Mouse (Mus musculus) neural tube, embryonic 12.5 days (tissue): ENCODE data around the gene Ndc80. TPM values are rescaled to one million over a fixed set of nuclear protein-coding genes. Genes with fewer than 3 reads are reported as not detected.
"Not testable (repeated sequence)": the region's sequence is repeated elsewhere in the genome, so short reads cannot be mapped to it uniquely, and the experiment has no call there.

ENCODE experiments used
- ATAC-seq: fragments of 200-750 bp; cut with Nextera tagmentation; 2 replicates; pipeline ENCODE4 v1.8.0; 2017; ENCODE audit warnings: low read depth, mild to moderate bottlenecking, moderate TSS enrichment, moderate library complexity; ENCODE audit not compliant: low FRiP score
- H3K27ac ChIP-seq: fragments of 300-500 bp; sonication (generic); 2 replicates; pipeline ENCODE4 v1.5.1; 2016
- H3K27me3 ChIP-seq: fragments of 300-500 bp; sonication (generic); replicated peaks from 2 replicates; pipeline ENCODE4 v1.6.1; 2016; ENCODE audit warnings: mild to moderate bottlenecking
- H3K36me3 ChIP-seq: fragments of 300-500 bp; sonication (generic); 2 replicates; pipeline ENCODE4 v1.6.1; 2016; ENCODE audit warnings: mild to moderate bottlenecking
- H3K4me1 ChIP-seq: fragments of 300-500 bp; sonication (generic); 2 replicates; pipeline ENCODE4 v1.6.1; 2016
- H3K4me2 ChIP-seq: fragments of 300-500 bp; sonication (generic); replicated peaks from 2 replicates; pipeline ENCODE4 v1.6.1; 2016; ENCODE audit warnings: mild to moderate bottlenecking
- H3K4me3 ChIP-seq: fragments of 300-500 bp; sonication (generic); 2 replicates; pipeline ENCODE4 v1.5.1; 2016
- H3K9ac ChIP-seq: fragments of 300-500 bp; sonication (generic); 2 replicates; pipeline ENCODE4 v1.6.1; 2016; ENCODE audit warnings: mild to moderate bottlenecking
- H3K9me3 ChIP-seq: fragments of 300-500 bp; sonication (generic); 2 replicates; pipeline ENCODE4 v1.6.1; 2016; ENCODE audit warnings: mild to moderate bottlenecking
- WGBS: fragments of 180-500 bp; shearing (Covaris S2); methylation state at CpG from one replicate; pipeline ENCODE4 v1.1.7; 2016; 5-methylcytosine and 5-hydroxymethylcytosine counted together
- polyA plus RNA-seq: library from polyadenylated mRNA; unstranded; fragments of >200 nt; fragmentation: Nextera tagmentation; extraction: Ambion mirVana; gene quantifications from 2 replicates; pipeline ENCODE4 v1.2.1, GENCODE M21; 2016

The Ndc80 gene
- polyA plus RNA-seq, 1 experiment from 2014 or later, result 33.7 TPM

- Histone ChIP-seq H3K36me3 (no peaks in the 10 kb centered on the region), H3K27me3 (no peaks in the 10 kb centered on the region), H3K4me3 (peak overlapping the region; percentile 88), H3K4me1 (peaks cover 8% of the 10 kb centered on the region), H3K4me2 (peak overlapping the region; percentile 90), H3K9ac (peak overlapping the region; percentile 90), H3K27ac (peak overlapping the region; percentile 96), H3K9me3 (no peaks in the 10 kb centered on the region)
- peak; percentile 89 for ATAC-seq
- under 1% methylated on average over 31 of the region's 31 CpGs for WGBS
Observed at GRCm38 (mm10) chr17:71475705-71476089, 51.0 kb downstream of the Ndc80 start.

DNA sequence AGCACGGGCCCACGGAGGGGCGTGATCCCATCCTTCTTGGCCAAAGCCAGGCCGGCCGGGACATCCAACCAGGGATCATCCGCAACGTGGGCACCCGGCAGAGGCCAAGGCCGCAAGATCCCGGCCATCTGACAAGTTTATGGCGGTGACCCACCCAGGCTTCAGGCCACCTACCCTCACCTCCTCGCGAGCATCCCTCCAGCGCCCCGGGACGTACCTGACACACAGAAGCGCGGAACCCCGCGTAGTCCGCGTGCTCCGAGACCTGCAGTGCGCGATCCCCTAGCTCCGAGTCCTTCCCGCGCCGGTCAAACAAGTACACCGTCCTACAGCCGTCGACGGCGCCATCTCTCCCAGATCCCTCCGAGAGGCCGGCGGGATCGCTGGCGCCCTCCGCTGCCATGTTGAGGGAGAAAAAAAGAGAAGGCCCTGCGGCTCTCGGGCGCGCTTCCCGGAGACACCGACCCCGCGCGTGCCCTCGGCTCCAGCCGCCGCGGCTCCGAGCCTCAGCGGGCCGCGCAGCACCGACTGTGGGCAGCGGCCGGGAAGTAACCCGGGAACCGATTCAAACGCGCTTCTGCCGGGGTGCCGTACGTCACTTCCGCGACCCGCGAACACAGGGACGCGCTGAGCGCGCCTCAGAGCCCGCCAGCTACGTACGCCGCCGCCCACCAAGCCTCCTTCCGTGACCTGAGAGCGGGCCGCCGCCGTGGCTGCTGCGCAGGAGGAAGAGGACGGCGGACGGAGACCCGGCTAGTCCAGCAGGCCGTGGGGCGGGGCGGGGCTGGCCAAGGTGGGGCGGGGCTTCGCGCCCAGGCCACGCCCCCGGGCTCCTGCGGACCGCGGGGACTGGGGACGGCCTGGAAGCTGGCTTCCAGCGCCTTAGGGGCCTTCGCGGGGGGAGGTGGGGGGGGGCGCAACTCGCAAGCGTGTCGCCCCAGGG, 51.6 kb downstream of the Ndc80 start, which contains the start of gene Smchd1:
Gene Smchd1, minus strand, starts transcription at position 582 of the 943 bp plus-strand sequence.
- WGBS, result under 1% methylated on average over 97 of the region's 109 CpGs
- peak; percentile 95 for ATAC-seq
- Histone ChIP-seq H3K9me3 (no peaks in the 10 kb centered on the region), H3K9ac (peak within 1 kb of the TSS; percentile 90), H3K27ac (peak within 1 kb of the TSS; percentile 96), H3K4me1 (peaks cover 8% of the 10 kb centered on the region), H3K27me3 (no peaks in the 10 kb centered on the region), H3K36me3 (no peaks in the 10 kb centered on the region), H3K4me3 (peak within 1 kb of the TSS; percentile 88), H3K4me2 (peak within 1 kb of the TSS; percentile 90)

DNA sequence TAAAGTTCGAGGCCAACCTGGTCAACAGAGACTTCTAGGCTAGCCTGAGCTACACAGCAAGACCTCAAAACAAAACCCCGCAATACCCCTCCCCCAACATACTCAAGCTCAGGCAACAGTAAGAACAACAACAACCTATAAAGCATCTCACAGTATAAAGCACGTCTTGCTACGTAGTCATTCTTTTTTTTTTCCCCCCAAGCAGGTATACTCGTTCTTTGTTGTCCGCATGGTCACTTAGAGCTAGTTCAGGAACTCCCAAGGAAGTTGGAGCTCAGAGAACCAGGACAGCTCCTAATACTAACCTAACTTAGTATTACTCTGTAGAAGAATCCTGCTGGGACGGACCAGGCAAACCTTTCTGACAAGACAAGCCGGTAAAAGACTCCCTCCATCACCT, 52.5 kb downstream of the Ndc80 start:
- Histone ChIP-seq H3K27ac (no peak overlapping the region), H3K9ac (peak overlapping the region; percentile 90), H3K36me3 (no peaks in the 10 kb centered on the region), H3K27me3 (no peaks in the 10 kb centered on the region), H3K4me2 (peak overlapping the region; percentile 90), H3K9me3 (no peaks in the 10 kb centered on the region), H3K4me3 (peak overlapping the region; percentile 88), H3K4me1 (peaks cover 8% of the 10 kb centered on the region)
- no peak for ATAC-seq
- WGBS, result 15% methylated on average over 8 of the region's 8 CpGs

- no peak for ATAC-seq
- Histone ChIP-seq H3K27ac (no peak overlapping the region), H3K9me3 (no peaks in the 10 kb centered on the region), H3K27me3 (no peaks in the 10 kb centered on the region), H3K36me3 (no peaks in the 10 kb centered on the region), H3K4me1 (peaks cover 8% of the 10 kb centered on the region), H3K4me2 (no peak overlapping the region), H3K9ac (no peak overlapping the region), H3K4me3 (no peak overlapping the region)
- 83% methylated on average over 2 of the region's 2 CpGs for WGBS
Observed at GRCm38 (mm10) chr17:71471261-71471660, 55.4 kb downstream of the Ndc80 start.

DNA sequence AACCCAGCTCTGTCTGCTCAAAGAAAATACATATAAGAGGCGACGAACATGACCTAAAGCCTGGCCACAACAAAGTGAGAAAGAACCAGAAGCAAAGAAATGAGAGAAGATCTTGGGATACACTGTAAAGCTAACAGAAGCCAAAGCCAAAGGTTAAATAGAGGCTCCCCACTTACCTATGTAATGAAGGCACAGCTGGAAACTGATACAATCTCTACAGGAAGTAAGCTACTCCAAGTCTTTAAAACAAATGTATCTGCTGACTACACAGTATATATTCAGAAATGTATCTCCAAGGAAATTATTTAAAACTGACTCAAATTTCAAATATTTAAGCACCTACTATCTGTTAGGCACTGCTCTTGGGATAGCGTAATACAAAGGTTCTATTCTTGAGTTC, 66.3 kb downstream of the Ndc80 start:
- no peak overlapping the region for H3K27ac ChIP-seq
- H3K4me1 ChIP-seq, result no peaks in the 10 kb centered on the region
- no peak for ATAC-seq
- 94% methylated on average over 3 of the region's 3 CpGs for WGBS
- peaks cover 31% of the 10 kb centered on the region for H3K36me3 ChIP-seq
- H3K4me3 ChIP-seq, result no peak overlapping the region
- no peaks in the 10 kb centered on the region for H3K27me3 ChIP-seq
- H3K4me2 ChIP-seq, result no peak overlapping the region
- no peak overlapping the region for H3K9ac ChIP-seq
- no peaks in the 10 kb centered on the region for H3K9me3 ChIP-seq

GRCm38 (mm10) chr17:71459818-71460217, 66.8 kb downstream of the Ndc80 start, which contains the start of gene Gm4707:
Gene Gm4707, minus strand, starts transcription at chr17:71459918.
- Histone ChIP-seq H3K4me3 (no peak within 1 kb of the TSS), H3K27ac (no peak within 1 kb of the TSS), H3K4me1 (no peaks in the 10 kb centered on the region), H3K4me2 (no peak within 1 kb of the TSS), H3K27me3 (no peaks in the 10 kb centered on the region), H3K36me3 (peaks cover 34% of the 10 kb centered on the region), H3K9me3 (no peaks in the 10 kb centered on the region), H3K9ac (no peak within 1 kb of the TSS)
- no peak for ATAC-seq
- 97% methylated on average over 2 of the region's 2 CpGs for WGBS

- H3K9me3 ChIP-seq, ATAC-seq, H3K27ac ChIP-seq, H3K4me2 ChIP-seq, H3K27me3 ChIP-seq, H3K4me1 ChIP-seq, H3K4me3 ChIP-seq, H3K9ac ChIP-seq: not testable (repeated sequence)
- 94% methylated on average over 6 of the region's 6 CpGs for WGBS
- peaks cover 33% of the 10 kb centered on the region for H3K36me3 ChIP-seq
Observed at GRCm38 (mm10) chr17:71457361-71457760, 69.3 kb downstream of the Ndc80 start.

Other genes starting within 250 kb of the Ndc80 start
- 7.1 and 8.7 TPM in 2 replicates for gene Emilin2, start 214.9 kb downstream of the Ndc80 start, polyA plus RNA-seq
- 2.6 and 3.4 TPM in 2 replicates for gene Gm4707, start 66.9 kb downstream of the Ndc80 start, polyA plus RNA-seq
- gene Smchd1, start 51.5 kb downstream of the Ndc80 start, polyA plus RNA-seq, result 53.1 and 68.2 TPM in 2 replicates
- gene Spdya, start 25.2 kb upstream of the Ndc80 start, polyA plus RNA-seq, result 0.94 and 0.95 TPM in 2 replicates
- gene Wdr43, start 89.0 kb upstream of the Ndc80 start, polyA plus RNA-seq, result 65.4 and 72.5 TPM in 2 replicates
- gene Togaram2, start 146.4 kb upstream of the Ndc80 start, polyA plus RNA-seq, result 0.25 and 0.28 TPM in 2 replicates
- gene Pcare, start 226.0 kb upstream of the Ndc80 start, polyA plus RNA-seq, result not detected in 2 replicates
- 9.1 and 9.6 TPM in 2 replicates for gene Clip4, start 241.6 kb upstream of the Ndc80 start, polyA plus RNA-seq